Mouse (Mus musculus) brain, embryonic 14.5 days (tissue): ENCODE data around the gene Myadml2. TPM values are rescaled to one million over a fixed set of nuclear protein-coding genes. Genes with fewer than 3 reads are reported as not detected.
A peak's percentile ranks its signal among the peaks of the same experiment; 100 is the strongest.

ENCODE experiments used
- DNase-seq: peaks from one replicate; pipeline ENCODE4 v3.0.0-alpha.2; 2011; ENCODE audit warnings: low read depth
- CTCF ChIP-seq: fragments of 200-500 bp; IDR thresholded peaks from 2 replicates; pipeline ENCODE4 v1.5.1; 2012; ENCODE audit warnings: inconsistent platforms, mild to moderate bottlenecking, moderate library complexity, borderline replicate concordance; ENCODE audit not compliant: insufficient read depth, insufficient read length; ENCODE audit errors: extremely low read depth
- POLR2A ChIP-seq: fragments of 200-500 bp; IDR thresholded peaks from 2 replicates; pipeline ENCODE4 v1.6.1; 2012; ENCODE audit warnings: mild to moderate bottlenecking, inconsistent platforms, borderline replicate concordance; ENCODE audit not compliant: poor library complexity, insufficient read depth, insufficient read length, severe bottlenecking; ENCODE audit errors: extremely low read depth
- polyA plus RNA-seq: library from polyadenylated mRNA; depleted of rRNA; stranded (reverse); fragments of >200 nt; gene quantifications from 2 replicates; pipeline ENCODE4 v1.2.3, GENCODE M21; 2012; rRNA removed

Gene Myadml2
- 0.35 and 0.51 TPM in 2 replicates for polyA plus RNA-seq

- DNase-seq, result peak; percentile 15
- TF ChIP-seq CTCF, result no peak
- no peak for TF ChIP-seq POLR2A
Measured at GRCm38 (mm10) chr11:120648001-120648476, at the start of gene Myadml2. Myadml2 (minus strand) TSS chr11:120648158.

GRCm38 (mm10) chr11:120697741-120698140 lies 49.8 kb upstream of the Myadml2 start:
- no peak for TF ChIP-seq POLR2A

GRCm38 (mm10) chr11:120696568-120696967 lies 48.6 kb upstream of the Myadml2 start:
- no peak for TF ChIP-seq POLR2A
- TF ChIP-seq CTCF, result peak; percentile 30; the same call in 1 of the 2 replicates
- DNase-seq, result no peak

More at GRCm38 (mm10) chr11:120697741-120698140, 49.8 kb upstream of the Myadml2 start:
- DNase-seq, result no peak

- peak; percentile 57 for DNase-seq
- TF ChIP-seq POLR2A (no peak), CTCF (no peak)
Measured at GRCm38 (mm10) chr11:120695641-120696040, 47.7 kb upstream of the Myadml2 start.

- DNase-seq, result peak; percentile 77
- TF ChIP-seq CTCF, result no peak
- TF ChIP-seq POLR2A, result no peak
Measured at GRCm38 (mm10) chr11:120695184-120695583, 47.2 kb upstream of the Myadml2 start.

GRCm38 (mm10) chr11:120693461-120693860 lies 45.5 kb upstream of the Myadml2 start:
- DNase-seq, result no peak
- TF ChIP-seq CTCF (no peak), POLR2A (no peak)

- DNase-seq, result no peak
- TF ChIP-seq POLR2A (no peak), CTCF (no peak)
Measured at GRCm38 (mm10) chr11:120692471-120693011, 44.6 kb upstream of the Myadml2 start.

- TF ChIP-seq CTCF (no peak), POLR2A (no peak)
- DNase-seq, result no peak
Measured at GRCm38 (mm10) chr11:120689365-120689764, 41.4 kb upstream of the Myadml2 start.

- DNase-seq, result no peak
- no peak for TF ChIP-seq POLR2A
- TF ChIP-seq CTCF, result no peak
Measured at GRCm38 (mm10) chr11:120686650-120687272, 38.8 kb upstream of the Myadml2 start.

GRCm38 (mm10) chr11:120684660-120685059 lies 36.7 kb upstream of the Myadml2 start:
- no peak for DNase-seq
- TF ChIP-seq POLR2A (no peak), CTCF (no peak)

GRCm38 (mm10) chr11:120684086-120684485 lies 36.1 kb upstream of the Myadml2 start:
- no peak for DNase-seq
- TF ChIP-seq POLR2A (no peak), CTCF (no peak)

- TF ChIP-seq CTCF (no peak), POLR2A (no peak)
- no peak for DNase-seq
Measured at GRCm38 (mm10) chr11:120683536-120683935, 35.6 kb upstream of the Myadml2 start.

- DNase-seq, result no peak
- TF ChIP-seq POLR2A (no peak), CTCF (no peak)
Measured at GRCm38 (mm10) chr11:120682683-120683082, 34.7 kb upstream of the Myadml2 start.

GRCm38 (mm10) chr11:120679909-120680308 lies 32.0 kb upstream of the Myadml2 start:
- no peak for DNase-seq
- TF ChIP-seq POLR2A, result no peak
- TF ChIP-seq CTCF, result peak; percentile 29; the same call in 1 of the 2 replicates
